Mouse (Mus musculus): ENCODE results near the gene Olfr1447.

Gene Olfr1447

GRCm38 (mm10) chr19:12903643-12904042 lies at the start of gene Olfr1447:
Gene Olfr1447, minus strand, starts transcription at chr19:12903743.
- DNase-seq (ENCODE audit: low read depth in 1 of 2, low spot score in 2 of 2), result no peak

- DNase-seq (ENCODE audit: low read depth in 1 of 2, low spot score in 2 of 2), result no peak
Observed at GRCm38 (mm10) chr19:12949958-12950357, 46.4 kb upstream of the Olfr1447 start, which contains the start of gene Olfr1450. Gene Olfr1450, plus strand, starts transcription at chr19:12950258.

GRCm38 (mm10) chr19:12930540-12930939 lies 27.0 kb upstream of the Olfr1447 start, which contains the start of gene Olfr1449:
Gene Olfr1449, plus strand, starts transcription at chr19:12930840.
- no peak for DNase-seq (ENCODE audit: low read depth in 1 of 2, low spot score in 2 of 2)

- no peak for DNase-seq (ENCODE audit: low read depth in 1 of 2, low spot score in 2 of 2)
Observed at GRCm38 (mm10) chr19:12924319-12924718, 20.8 kb upstream of the Olfr1447 start, which contains the start of gene Olfr1448. Gene Olfr1448, minus strand, starts transcription at chr19:12924419.

GRCm38 (mm10) chr19:12893424-12893823 lies 10.1 kb downstream of the Olfr1447 start, which contains the start of gene Olfr1446:
Gene Olfr1446, minus strand, starts transcription at chr19:12893524.
- no peak for DNase-seq (ENCODE audit: low read depth in 1 of 2, low spot score in 2 of 2)

- no peak for DNase-seq (ENCODE audit: low read depth in 1 of 2, low spot score in 2 of 2)
Observed at GRCm38 (mm10) chr19:12883555-12883954, 20.0 kb downstream of the Olfr1447 start, which contains the start of gene Olfr1445. Gene Olfr1445, plus strand, starts transcription at chr19:12883855.

- no peak for DNase-seq (ENCODE audit: low read depth in 1 of 2, low spot score in 2 of 2)
Observed at GRCm38 (mm10) chr19:12856983-12857382, 46.6 kb downstream of the Olfr1447 start, which contains the start of gene Olfr1444. Gene Olfr1444, plus strand, starts transcription at chr19:12857283.

Measured in monocyte, adult 2 months (primary cell).